Mouse (Mus musculus): ENCODE results near the gene Hoxb8. TPM values are rescaled to one million over a fixed set of nuclear protein-coding genes. Genes with fewer than 3 reads are reported as not detected.
A peak's percentile ranks its signal among the peaks of the same experiment; 100 is the strongest.

Gene Hoxb8
- polyA plus RNA-seq, 2 experiments, result 0.43 to 2.1 TPM

DNA sequence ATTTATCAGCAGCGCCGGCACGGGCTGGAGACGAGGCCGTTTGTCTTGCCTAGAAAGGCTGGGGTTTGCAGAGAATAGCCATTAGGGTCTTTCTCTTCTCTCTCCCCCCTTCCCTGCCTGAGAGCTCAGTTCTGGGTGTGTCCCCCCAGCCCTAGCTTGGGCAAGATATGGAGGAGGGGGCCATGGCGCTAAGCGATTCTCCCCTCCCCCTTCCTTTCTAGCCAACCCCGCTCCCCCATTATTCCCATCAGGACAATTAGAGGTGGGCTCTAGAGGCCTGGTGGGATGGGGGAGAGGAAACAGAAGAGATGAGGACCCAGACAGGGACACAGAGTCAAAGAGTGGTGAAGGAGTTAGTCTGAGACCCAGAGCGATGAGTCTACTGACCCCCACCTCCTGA lies 5.7 kb downstream of the Hoxb8 start:
- H3K9ac ChIP-seq (ENCODE audit: low read depth, low read length, severe bottlenecking), result no peak overlapping the region
- peaks cover 98% of the 10 kb centered on the region for H3K27me3 ChIP-seq (ENCODE audit: control insufficient read depth, insufficient read depth, low read length)
- no peaks in the 10 kb centered on the region for H3K9me3 ChIP-seq (ENCODE audit: control insufficient read depth, low read length)
- TF ChIP-seq POLR2A (IDR thresholded peaks at IDR 0.05; ENCODE audit: borderline replicate concordance, extremely low read depth, insufficient read depth, insufficient read length), result no peak
- ATAC-seq (ENCODE audit: low FRiP score, low read depth), result no peak
- H3K4me2 ChIP-seq (replicated peaks; ENCODE audit: low read depth, low read length, severe bottlenecking), result peak overlapping the region; percentile 43
- H3K36me3 ChIP-seq (ENCODE audit: control insufficient read depth, insufficient read depth, low read length), result no peaks in the 10 kb centered on the region
- no peak overlapping the region for H3K27ac ChIP-seq (replicated peaks; ENCODE audit: low read depth, low read length)
- peaks cover 4% of the 10 kb centered on the region; the same call in 1 of the 2 replicates for H3K4me1 ChIP-seq (ENCODE audit: control insufficient read depth, insufficient read depth, low read length)
- 1% methylated on average over 9 of the region's 9 CpGs for WGBS
- peak overlapping the region; percentile 28 for H3K4me3 ChIP-seq (replicated peaks; ENCODE audit: low read length)
- no peak for DNase-seq (ENCODE audit: low spot score)

GRCm38 (mm10) chr11:96288455-96289221 lies 6.9 kb downstream of the Hoxb8 start:
- DNase-seq (ENCODE audit: low spot score) (no peak), ATAC-seq (ENCODE audit: low FRiP score, low read depth) (no peak)
- peaks cover 4% of the 10 kb centered on the region; the same call in 1 of the 2 replicates for H3K4me1 ChIP-seq (ENCODE audit: control insufficient read depth, insufficient read depth, low read length)
- H3K36me3 ChIP-seq (ENCODE audit: control insufficient read depth, insufficient read depth, low read length), result no peaks in the 10 kb centered on the region
- peaks cover 98% of the 10 kb centered on the region for H3K27me3 ChIP-seq (ENCODE audit: control insufficient read depth, insufficient read depth, low read length)
- H3K9me3 ChIP-seq (ENCODE audit: control insufficient read depth, low read length), result no peaks in the 10 kb centered on the region
- WGBS, result 32% methylated on average over 1 of the region's 1 CpGs
- no peak overlapping the region for H3K9ac ChIP-seq (ENCODE audit: low read depth, low read length, severe bottlenecking)
- no peak overlapping the region for H3K27ac ChIP-seq (replicated peaks; ENCODE audit: low read depth, low read length)
- H3K4me3 ChIP-seq (replicated peaks; ENCODE audit: low read length), result no peak overlapping the region
- H3K4me2 ChIP-seq (replicated peaks; ENCODE audit: low read depth, low read length, severe bottlenecking), result no peak overlapping the region
- TF ChIP-seq POLR2A (IDR thresholded peaks at IDR 0.05; ENCODE audit: borderline replicate concordance, extremely low read depth, insufficient read depth, insufficient read length), result no peak

DNA sequence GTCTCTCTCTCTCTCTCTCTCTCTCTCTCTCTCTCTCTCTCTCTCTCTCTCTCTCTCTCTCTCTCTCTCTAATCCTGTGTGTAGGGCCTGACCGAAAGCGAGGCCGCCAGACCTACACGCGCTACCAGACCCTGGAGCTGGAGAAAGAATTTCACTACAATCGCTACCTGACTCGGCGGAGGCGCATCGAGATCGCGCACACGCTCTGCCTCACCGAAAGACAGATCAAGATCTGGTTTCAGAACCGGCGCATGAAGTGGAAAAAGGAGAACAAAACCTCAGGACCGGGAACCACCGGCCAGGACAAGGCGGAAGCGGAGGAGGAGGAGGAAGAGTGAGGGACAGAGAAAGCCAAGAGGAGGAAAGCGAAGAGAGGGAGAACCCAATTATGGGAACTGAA lies 7.6 kb downstream of the Hoxb8 start:
- ATAC-seq (ENCODE audit: low FRiP score, low read depth) (no peak), DNase-seq (ENCODE audit: low spot score) (no peak)
- H3K27ac ChIP-seq (replicated peaks; ENCODE audit: low read depth, low read length), result no peak overlapping the region
- H3K4me1 ChIP-seq (ENCODE audit: control insufficient read depth, insufficient read depth, low read length), result peaks cover 2% of the 10 kb centered on the region; the same call in 1 of the 2 replicates
- H3K9ac ChIP-seq (ENCODE audit: low read depth, low read length, severe bottlenecking), result no peak overlapping the region
- H3K36me3 ChIP-seq (ENCODE audit: control insufficient read depth, insufficient read depth, low read length), result no peaks in the 10 kb centered on the region
- no peak overlapping the region for H3K4me2 ChIP-seq (replicated peaks; ENCODE audit: low read depth, low read length, severe bottlenecking)
- H3K27me3 ChIP-seq (ENCODE audit: control insufficient read depth, insufficient read depth, low read length), result peaks cover 98% of the 10 kb centered on the region
- H3K9me3 ChIP-seq (ENCODE audit: control insufficient read depth, low read length), result no peaks in the 10 kb centered on the region
- H3K4me3 ChIP-seq (replicated peaks; ENCODE audit: low read length), result no peak overlapping the region
- TF ChIP-seq POLR2A (IDR thresholded peaks at IDR 0.05; ENCODE audit: borderline replicate concordance, extremely low read depth, insufficient read depth, insufficient read length), result no peak
- WGBS, result 28% methylated on average over 21 of the region's 21 CpGs

- peaks cover 98% of the 10 kb centered on the region for H3K27me3 ChIP-seq (ENCODE audit: control insufficient read depth, insufficient read depth, low read length)
- no peaks in the 10 kb centered on the region for H3K9me3 ChIP-seq (ENCODE audit: control insufficient read depth, low read length)
- no peaks in the 10 kb centered on the region for H3K36me3 ChIP-seq (ENCODE audit: control insufficient read depth, insufficient read depth, low read length)
- no peak overlapping the region for H3K4me3 ChIP-seq (replicated peaks; ENCODE audit: low read length)
- no peak overlapping the region for H3K4me2 ChIP-seq (replicated peaks; ENCODE audit: low read depth, low read length, severe bottlenecking)
- WGBS, result 42% methylated on average over 6 of the region's 6 CpGs
- H3K9ac ChIP-seq (ENCODE audit: low read depth, low read length, severe bottlenecking), result no peak overlapping the region
- TF ChIP-seq POLR2A (IDR thresholded peaks at IDR 0.05; ENCODE audit: borderline replicate concordance, extremely low read depth, insufficient read depth, insufficient read length), result no peak
- no peaks in the 10 kb centered on the region; the same call in 1 of the 2 replicates for H3K4me1 ChIP-seq (ENCODE audit: control insufficient read depth, insufficient read depth, low read length)
- ATAC-seq (ENCODE audit: low FRiP score, low read depth) (no peak), DNase-seq (ENCODE audit: low spot score) (no peak)
- H3K27ac ChIP-seq (replicated peaks; ENCODE audit: low read depth, low read length), result no peak overlapping the region
Measured at GRCm38 (mm10) chr11:96289837-96290236, 8.1 kb downstream of the Hoxb8 start.

- Histone ChIP-seq H3K36me3 (ENCODE audit: control insufficient read depth, insufficient read depth, low read length) (no peaks in the 10 kb centered on the region), H3K27ac (replicated peaks; ENCODE audit: low read depth, low read length) (no peak overlapping the region), H3K4me2 (replicated peaks; ENCODE audit: low read depth, low read length, severe bottlenecking) (no peak overlapping the region), H3K27me3 (ENCODE audit: control insufficient read depth, insufficient read depth, low read length) (peaks cover 99% of the 10 kb centered on the region), H3K9me3 (ENCODE audit: control insufficient read depth, low read length) (no peaks in the 10 kb centered on the region), H3K9ac (ENCODE audit: low read depth, low read length, severe bottlenecking) (no peak overlapping the region), H3K4me3 (replicated peaks; ENCODE audit: low read length) (no peak overlapping the region), H3K4me1 (ENCODE audit: control insufficient read depth, insufficient read depth, low read length) (no peaks in the 10 kb centered on the region)
- 21% methylated on average over 17 of the region's 17 CpGs for WGBS
- TF ChIP-seq POLR2A (IDR thresholded peaks at IDR 0.05; ENCODE audit: borderline replicate concordance, extremely low read depth, insufficient read depth, insufficient read length), result no peak
- DNase-seq (ENCODE audit: low spot score), result no peak
- ATAC-seq (ENCODE audit: low FRiP score, low read depth), result no peak
Measured at GRCm38 (mm10) chr11:96290705-96291355, 9.1 kb downstream of the Hoxb8 start.

Data from limb, embryonic 14.5 days (tissue).